Mouse (Mus musculus) hindbrain, embryonic 12.5 days (tissue): ENCODE results near the gene 2510009E07Rik. TPM values are rescaled to one million over a fixed set of nuclear protein-coding genes. Genes with fewer than 3 reads are reported as not detected.

ENCODE experiments used
- ATAC-seq: fragments of 200-750 bp; cut with Nextera tagmentation; 2 replicates; pipeline ENCODE4 v1.8.0; 2017; ENCODE audit warnings: moderate TSS enrichment; ENCODE audit not compliant: low FRiP score
- H3K27ac ChIP-seq: fragments of 300-500 bp; sonication (generic); 2 replicates; pipeline ENCODE4 v1.5.1; 2016; ENCODE audit warnings: mild to moderate bottlenecking
- H3K27me3 ChIP-seq: fragments of 300-500 bp; sonication (generic); 2 replicates; pipeline ENCODE4 v1.6.1; 2016; ENCODE audit warnings: mild to moderate bottlenecking
- H3K36me3 ChIP-seq: fragments of 300-500 bp; sonication (generic); 2 replicates; pipeline ENCODE4 v1.6.1; 2016; ENCODE audit warnings: mild to moderate bottlenecking
- H3K4me1 ChIP-seq: fragments of 300-500 bp; sonication (generic); 2 replicates; pipeline ENCODE4 v1.6.1; 2016
- H3K4me2 ChIP-seq: fragments of 300-500 bp; sonication (generic); replicated peaks from 2 replicates; pipeline ENCODE4 v1.6.1; 2016; ENCODE audit warnings: mild to moderate bottlenecking
- H3K4me3 ChIP-seq: fragments of 300-500 bp; sonication (generic); 2 replicates; pipeline ENCODE4 v1.5.1; 2016; ENCODE audit warnings: mild to moderate bottlenecking
- H3K9ac ChIP-seq: fragments of 300-500 bp; sonication (generic); 2 replicates; pipeline ENCODE4 v1.6.1; 2016; ENCODE audit warnings: mild to moderate bottlenecking, moderate library complexity
- H3K9me3 ChIP-seq: fragments of 300-500 bp; sonication (generic); replicated peaks from 2 replicates; pipeline ENCODE4 v1.6.1; 2016; ENCODE audit warnings: mild to moderate bottlenecking
- WGBS: fragments of 180-500 bp; shearing (Covaris S2); methylation state at CpG from one replicate; pipeline ENCODE4 v1.1.7; 2016; 5-methylcytosine and 5-hydroxymethylcytosine counted together
- polyA plus RNA-seq: library from polyadenylated mRNA; unstranded; fragments of >200 nt; fragmentation: Nextera tagmentation; extraction: Ambion mirVana; gene quantifications from 2 replicates; pipeline ENCODE4 v1.2.1, GENCODE M21; 2016

The 2510009E07Rik gene
- polyA plus RNA-seq, 1 experiment from 2014 or later, result 56.0 TPM

DNA sequence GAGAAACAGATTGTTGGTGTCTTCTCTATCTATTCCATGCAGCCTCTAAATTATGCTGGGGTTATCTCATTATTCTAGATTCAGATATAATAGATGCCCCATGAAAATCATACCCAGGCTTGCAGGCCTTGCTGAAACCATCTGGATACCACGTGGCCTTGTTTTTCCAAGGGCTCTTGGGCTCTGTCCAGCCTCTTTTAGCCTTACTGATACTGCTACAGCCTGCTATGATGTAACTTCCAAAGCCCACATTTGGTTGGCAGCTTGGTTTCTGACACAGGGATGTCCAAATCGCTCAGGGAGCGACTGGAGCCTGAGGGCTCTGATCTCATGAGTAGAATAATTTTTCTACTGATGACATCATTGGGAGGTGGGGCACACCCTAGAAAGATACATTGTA lies 48.5 kb downstream of the 2510009E07Rik start:
- H3K4me3 ChIP-seq, result no peak overlapping the region
- H3K36me3 ChIP-seq, result 0 out of 2 replicates have a peak, but pooled peaks cover 11% of the 10 kb centered on the region
- H3K4me1 ChIP-seq, result peaks cover 18% of the 10 kb centered on the region
- no peak overlapping the region for H3K9ac ChIP-seq
- H3K27me3 ChIP-seq, result no peaks in the 10 kb centered on the region
- ATAC-seq, result no peak
- H3K9me3 ChIP-seq, result no peaks in the 10 kb centered on the region
- H3K27ac ChIP-seq, result no peak overlapping the region
- 82% methylated on average over 3 of the region's 3 CpGs for WGBS
- no peak overlapping the region for H3K4me2 ChIP-seq

DNA sequence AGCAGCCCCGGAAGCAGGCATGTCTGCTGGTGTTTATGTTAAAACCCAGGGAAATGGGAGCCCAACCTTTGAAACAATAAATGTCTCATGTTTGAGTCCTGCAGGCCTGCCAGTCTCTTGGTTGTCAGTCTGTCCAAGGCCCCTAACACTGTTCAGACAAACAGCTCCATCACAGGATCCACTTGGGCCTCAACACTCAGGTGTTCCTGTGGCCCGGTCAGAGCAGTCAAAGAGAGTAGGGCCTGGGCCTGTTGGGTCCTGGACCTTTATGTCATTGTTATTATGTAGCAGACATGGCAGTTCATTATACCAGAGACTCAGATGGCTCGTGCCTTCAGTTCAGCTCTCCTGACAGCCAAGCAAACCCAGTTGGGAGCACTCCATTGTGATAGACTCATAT lies 49.9 kb downstream of the 2510009E07Rik start:
- peaks cover 18% of the 10 kb centered on the region for H3K4me1 ChIP-seq
- H3K4me3 ChIP-seq, result no peak overlapping the region
- peak overlapping the region; percentile 65 for H3K27ac ChIP-seq
- no peaks in the 10 kb centered on the region for H3K9me3 ChIP-seq
- H3K36me3 ChIP-seq, result 0 out of 2 replicates have a peak, but pooled peaks cover 7% of the 10 kb centered on the region
- H3K9ac ChIP-seq, result no peak overlapping the region
- H3K27me3 ChIP-seq, result no peaks in the 10 kb centered on the region
- no peak for ATAC-seq
- no peak overlapping the region for H3K4me2 ChIP-seq
- 65% methylated on average over 3 of the region's 3 CpGs for WGBS

- Histone ChIP-seq H3K27ac (peak overlapping the region; percentile 65), H3K27me3 (no peaks in the 10 kb centered on the region), H3K36me3 (0 out of 2 replicates have a peak, but pooled peaks cover 7% of the 10 kb centered on the region), H3K4me1 (peaks cover 18% of the 10 kb centered on the region), H3K4me3 (no peak overlapping the region), H3K9ac (0 out of 2 replicates have a peak overlapping the region, but pooled peaks have one; percentile 19), H3K4me2 (no peak overlapping the region), H3K9me3 (no peaks in the 10 kb centered on the region)
- 46% methylated on average over 17 of the region's 17 CpGs for WGBS
- ATAC-seq, result peak; percentile 46; the same call in 1 of the 2 replicates
These were observed 50.4 kb downstream of the 2510009E07Rik start for GRCm38 (mm10) chr16:21644066-21644561.

- no peak; the same call in 1 of the 2 replicates for ATAC-seq
- H3K9me3 ChIP-seq, result no peaks in the 10 kb centered on the region
- peak overlapping the region; percentile 65 for H3K27ac ChIP-seq
- 0 out of 2 replicates have a peak overlapping the region, but pooled peaks have one; percentile 19 for H3K9ac ChIP-seq
- WGBS, result 76% methylated on average over 2 of the region's 2 CpGs
- H3K4me2 ChIP-seq, result no peak overlapping the region
- 0 out of 2 replicates have a peak, but pooled peaks cover 7% of the 10 kb centered on the region for H3K36me3 ChIP-seq
- peaks cover 18% of the 10 kb centered on the region for H3K4me1 ChIP-seq
- no peak overlapping the region for H3K4me3 ChIP-seq
- H3K27me3 ChIP-seq, result no peaks in the 10 kb centered on the region
These were observed 50.8 kb downstream of the 2510009E07Rik start for GRCm38 (mm10) chr16:21643621-21644041.

DNA sequence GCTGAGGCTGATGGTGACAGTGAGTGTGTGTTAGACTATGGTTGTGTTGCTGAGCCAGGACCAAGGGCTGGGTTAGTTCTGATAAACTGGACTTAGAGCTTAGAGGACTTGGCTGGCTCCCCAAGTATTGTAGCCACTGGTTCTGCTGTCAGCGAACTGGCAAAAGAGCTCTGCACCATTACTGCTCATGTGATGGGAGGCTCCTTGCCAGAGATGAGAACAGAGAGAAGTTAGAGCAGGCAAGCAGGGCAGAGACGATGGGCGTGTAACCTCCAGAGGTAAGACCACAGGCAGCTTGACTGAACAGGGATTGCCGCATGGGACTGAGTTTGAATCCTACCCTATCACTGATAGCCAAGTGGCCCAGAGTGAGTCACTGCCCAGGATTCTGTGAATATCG lies 51.6 kb downstream of the 2510009E07Rik start:
- Histone ChIP-seq H3K9me3 (no peaks in the 10 kb centered on the region), H3K36me3 (0 out of 2 replicates have a peak, but pooled peaks cover 7% of the 10 kb centered on the region), H3K4me2 (no peak overlapping the region), H3K4me3 (no peak overlapping the region), H3K27ac (no peak overlapping the region), H3K4me1 (peaks cover 18% of the 10 kb centered on the region), H3K27me3 (no peaks in the 10 kb centered on the region), H3K9ac (no peak overlapping the region)
- no peak for ATAC-seq
- WGBS, result 94% methylated on average over 5 of the region's 5 CpGs

DNA sequence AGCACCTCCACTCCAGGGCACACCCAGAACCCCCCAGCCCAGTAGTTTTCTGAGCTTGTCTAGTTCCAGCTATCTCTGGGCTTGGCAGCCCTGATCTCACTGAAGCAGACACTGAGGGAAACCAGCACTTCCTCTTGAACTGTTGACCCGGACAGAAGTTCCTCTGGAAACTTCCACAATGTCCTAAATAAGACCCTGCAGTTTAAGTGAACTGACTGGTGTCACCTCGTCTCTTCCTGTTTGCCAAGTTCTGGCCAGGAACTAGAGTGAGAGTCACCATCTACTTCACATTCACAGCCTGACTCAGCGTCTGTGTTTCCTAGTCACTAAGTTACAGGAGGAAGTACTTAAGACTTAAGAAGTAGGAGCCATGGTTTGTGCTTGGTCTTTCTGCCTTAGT lies 52.5 kb downstream of the 2510009E07Rik start:
- 83% methylated on average over 3 of the region's 3 CpGs for WGBS
- H3K27ac ChIP-seq, result no peak overlapping the region
- H3K27me3 ChIP-seq, result no peaks in the 10 kb centered on the region
- H3K9ac ChIP-seq, result no peak overlapping the region
- peaks cover 18% of the 10 kb centered on the region for H3K4me1 ChIP-seq
- H3K4me2 ChIP-seq, result no peak overlapping the region
- ATAC-seq, result no peak
- 0 out of 2 replicates have a peak, but pooled peaks cover 4% of the 10 kb centered on the region for H3K36me3 ChIP-seq
- H3K9me3 ChIP-seq, result no peaks in the 10 kb centered on the region
- no peak overlapping the region for H3K4me3 ChIP-seq

DNA sequence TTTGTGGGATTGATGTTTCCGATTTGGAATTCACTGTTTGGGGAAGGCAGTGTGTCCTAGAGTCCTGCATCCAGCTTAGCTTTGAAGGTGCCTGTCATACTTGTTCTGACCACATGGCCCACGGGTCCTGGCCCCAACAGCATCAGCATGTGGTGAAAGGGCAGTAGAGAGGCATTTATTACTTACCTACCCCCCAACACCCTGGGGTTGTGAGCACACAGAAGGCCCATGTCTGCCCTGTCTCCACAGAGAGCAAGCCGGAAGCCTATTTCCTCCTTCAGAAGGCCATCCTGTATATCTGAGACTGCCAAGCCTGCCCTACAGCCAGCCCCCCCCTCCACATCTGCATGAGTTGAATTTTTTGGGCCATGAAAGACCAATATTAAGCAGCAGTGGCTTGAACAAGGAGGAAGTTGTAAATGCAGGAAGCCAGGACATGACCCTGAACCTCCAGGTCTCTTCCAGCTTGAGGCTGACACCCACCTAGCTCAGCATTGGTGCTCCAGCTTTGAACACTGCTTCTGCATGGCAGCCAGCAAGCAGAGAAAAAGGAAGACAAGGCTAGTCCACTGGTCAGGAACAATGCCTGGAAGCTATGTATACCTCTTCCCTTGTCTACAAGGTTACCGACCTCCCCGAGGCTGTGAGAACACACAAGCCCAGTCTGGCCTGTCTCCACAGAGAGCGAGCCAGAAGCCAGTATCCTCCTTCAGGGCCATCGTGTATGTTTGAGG lies 53.5 kb downstream of the 2510009E07Rik start:
- Histone ChIP-seq H3K36me3 (0 out of 2 replicates have a peak, but pooled peaks cover 4% of the 10 kb centered on the region), H3K9me3 (no peaks in the 10 kb centered on the region), H3K4me3 (no peak overlapping the region), H3K4me1 (peaks cover 11% of the 10 kb centered on the region), H3K27me3 (no peaks in the 10 kb centered on the region), H3K9ac (no peak overlapping the region), H3K4me2 (no peak overlapping the region), H3K27ac (no peak overlapping the region)
- no peak for ATAC-seq
- 77% methylated on average over 7 of the region's 7 CpGs for WGBS

DNA sequence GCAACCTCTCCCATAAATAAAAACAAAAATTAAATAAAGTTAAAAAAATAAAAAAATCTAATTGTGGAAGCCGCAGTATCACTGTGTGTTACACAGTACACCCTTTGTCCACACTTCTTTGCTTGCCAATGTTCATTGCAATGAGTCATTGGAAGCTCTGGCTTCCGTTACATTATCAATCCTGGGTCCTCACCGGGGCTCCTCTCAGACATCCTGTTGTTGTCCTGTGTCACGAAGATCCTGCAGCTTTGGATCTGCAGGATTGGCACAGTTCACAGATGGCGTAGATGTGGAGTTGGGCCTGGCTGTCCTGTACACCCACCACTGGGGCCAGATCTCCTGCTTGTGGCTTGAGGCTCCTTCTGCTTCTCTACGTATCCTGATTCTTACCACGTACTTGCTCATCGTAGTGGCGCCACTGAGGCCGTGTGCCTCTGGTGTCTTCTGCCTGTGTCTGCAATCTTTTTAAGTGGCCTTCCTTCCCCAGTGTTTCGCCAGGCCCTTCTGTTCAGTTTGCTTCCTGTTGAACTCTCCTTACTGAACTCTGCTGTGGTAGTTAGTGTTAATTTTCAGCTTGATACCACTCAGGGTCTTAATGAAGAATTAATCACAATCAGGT lies 57.2 kb downstream of the 2510009E07Rik start:
- WGBS, result 87% methylated on average over 11 of the region's 11 CpGs
- Histone ChIP-seq H3K4me3 (no peak overlapping the region), H3K27me3 (no peaks in the 10 kb centered on the region), H3K36me3 (0 out of 2 replicates have a peak, but pooled peaks cover 2% of the 10 kb centered on the region), H3K4me2 (no peak overlapping the region), H3K9ac (no peak overlapping the region), H3K4me1 (no peaks in the 10 kb centered on the region; the same call in 1 of the 2 replicates), H3K9me3 (no peaks in the 10 kb centered on the region), H3K27ac (no peak overlapping the region; the same call in 1 of the 2 replicates)
- no peak for ATAC-seq

GRCm38 (mm10) chr16:21636156-21636853 lies 58.2 kb downstream of the 2510009E07Rik start:
- Histone ChIP-seq H3K27me3 (no peaks in the 10 kb centered on the region), H3K27ac (no peak overlapping the region), H3K9ac (no peak overlapping the region), H3K4me2 (no peak overlapping the region), H3K9me3 (no peaks in the 10 kb centered on the region), H3K4me3 (no peak overlapping the region), H3K36me3 (no peaks in the 10 kb centered on the region), H3K4me1 (no peaks in the 10 kb centered on the region)
- WGBS, result 90% methylated on average over 5 of the region's 5 CpGs
- ATAC-seq, result no peak

DNA sequence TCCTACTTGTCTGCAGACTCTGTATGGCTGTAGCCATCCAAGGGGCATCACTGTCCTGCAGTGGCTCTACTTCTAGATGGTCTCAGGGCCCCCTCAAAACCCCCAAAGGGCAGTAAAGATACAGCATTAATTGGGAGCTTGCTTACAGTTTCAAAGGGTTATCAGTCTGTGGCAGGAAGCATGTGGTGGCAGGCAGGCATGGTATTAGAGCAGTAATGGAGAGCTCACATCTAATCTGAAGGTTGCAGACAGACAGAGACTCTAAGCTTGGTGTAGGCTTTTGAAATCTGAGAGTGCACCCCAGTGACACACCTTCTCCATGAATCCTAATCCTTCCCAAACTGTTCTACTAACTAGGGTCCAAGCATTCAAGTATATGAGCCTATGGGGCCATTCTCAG lies 60.0 kb downstream of the 2510009E07Rik start:
- no peak overlapping the region for H3K9ac ChIP-seq
- H3K36me3 ChIP-seq, result no peaks in the 10 kb centered on the region
- H3K27ac ChIP-seq, result no peak overlapping the region
- H3K4me3 ChIP-seq, result no peak overlapping the region
- no peaks in the 10 kb centered on the region for H3K9me3 ChIP-seq
- H3K4me2 ChIP-seq, result no peak overlapping the region
- no peaks in the 10 kb centered on the region for H3K27me3 ChIP-seq
- H3K4me1 ChIP-seq, result no peaks in the 10 kb centered on the region
- ATAC-seq, result no peak

GRCm38 (mm10) chr16:21631815-21632222 lies 62.6 kb downstream of the 2510009E07Rik start:
- Histone ChIP-seq H3K4me1 (peaks cover 13% of the 10 kb centered on the region), H3K27me3 (no peaks in the 10 kb centered on the region), H3K9ac (no peak overlapping the region), H3K9me3 (no peaks in the 10 kb centered on the region), H3K27ac (no peak overlapping the region), H3K4me2 (no peak overlapping the region), H3K4me3 (no peak overlapping the region), H3K36me3 (no peaks in the 10 kb centered on the region)
- 84% methylated on average over 4 of the region's 4 CpGs for WGBS
- no peak for ATAC-seq

DNA sequence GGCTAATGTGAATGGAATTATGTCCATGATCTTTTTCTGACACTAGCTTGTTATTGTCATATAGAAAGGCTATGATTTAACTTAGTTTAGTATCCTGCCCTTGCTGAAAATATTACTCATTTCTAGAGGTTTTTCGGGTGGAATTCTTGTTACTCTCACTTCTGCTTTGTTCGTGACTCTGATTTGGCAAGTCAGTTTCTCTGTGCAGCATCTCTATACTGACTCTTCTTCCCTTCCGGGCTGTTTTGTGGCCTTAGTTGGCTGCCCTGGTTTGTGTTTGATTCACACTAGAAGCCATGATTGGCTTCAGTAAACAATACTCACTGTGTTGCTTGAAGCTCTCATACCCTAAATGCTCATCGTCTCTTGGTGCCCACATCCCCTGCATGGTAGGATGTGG lies 63.9 kb downstream of the 2510009E07Rik start:
- H3K27me3 ChIP-seq, result no peaks in the 10 kb centered on the region
- 94% methylated on average over 4 of the region's 4 CpGs for WGBS
- H3K9me3 ChIP-seq, result no peaks in the 10 kb centered on the region
- no peak overlapping the region for H3K4me2 ChIP-seq
- H3K4me1 ChIP-seq, result peaks cover 16% of the 10 kb centered on the region
- H3K9ac ChIP-seq, result no peak overlapping the region
- H3K36me3 ChIP-seq, result no peaks in the 10 kb centered on the region
- H3K4me3 ChIP-seq, result no peak overlapping the region
- no peak for ATAC-seq
- H3K27ac ChIP-seq, result no peak overlapping the region
